Mouse (Mus musculus) megakaryocyte, embryonic 14.5 days (primary cell): ENCODE data around the gene Entpd3.

Experiments
- FLI1 ChIP-seq: IDR thresholded peaks from 2 replicates; pipeline ENCODE4 v1.6.1; 2012; ENCODE audit warnings: low read length, inconsistent platforms, mixed read lengths
- GATA1 ChIP-seq: IDR thresholded peaks from 3 replicates; pipeline ENCODE4 v1.6.1; 2012; ENCODE audit warnings: mixed read lengths, low read length, inconsistent platforms, borderline replicate concordance

DNA sequence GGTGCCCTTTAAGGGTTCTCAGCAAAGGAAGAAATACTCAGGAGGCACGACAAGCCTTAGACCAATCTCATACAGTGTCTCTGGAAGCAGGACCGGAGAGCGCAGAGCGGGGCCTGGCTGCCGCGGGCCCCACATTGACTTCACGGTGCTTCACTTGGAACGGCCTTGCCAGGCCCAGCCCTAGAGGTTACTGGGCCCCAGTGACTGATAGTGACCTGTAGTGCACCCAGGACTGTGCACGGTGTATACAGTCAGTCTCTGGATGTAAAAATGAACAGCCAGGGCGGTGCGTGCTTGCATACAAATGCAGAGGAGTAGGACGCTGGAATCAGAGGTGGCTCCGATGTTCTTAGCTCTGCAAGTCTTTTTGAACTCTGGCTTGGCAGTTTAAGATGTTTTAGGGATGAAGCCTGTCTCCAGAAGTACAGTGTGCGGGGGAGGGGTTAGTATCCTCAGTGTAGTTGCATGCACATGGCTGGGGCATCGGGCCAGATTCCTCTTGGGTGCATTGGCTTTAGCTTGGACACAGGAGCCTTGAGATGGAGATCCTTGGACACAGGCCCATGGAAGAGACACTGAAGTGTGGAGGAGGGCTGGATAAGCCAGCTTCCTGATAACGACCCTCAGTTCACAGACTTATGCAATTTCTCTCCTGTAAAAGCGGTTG, 62.7 kb downstream of the Entpd3 start:
- no peak for TF ChIP-seq FLI1
- TF ChIP-seq GATA1 = no peak
